Mouse (Mus musculus) myocyte (in vitro differentiated cells): ENCODE results near the gene Pam.

ENCODE experiments used
- CEBPB ChIP-seq: IDR thresholded peaks from 2 replicates; pipeline ENCODE4 v1.6.1; 2011; ENCODE audit warnings: mild to moderate bottlenecking, moderate library complexity; ENCODE audit not compliant: poor library complexity, insufficient read depth, severe bottlenecking
- E2F4 ChIP-seq: IDR thresholded peaks from one replicate; pipeline ENCODE4 v1.6.1; 2011; ENCODE audit warnings: mild to moderate bottlenecking, control low read depth, moderate library complexity; ENCODE audit not compliant: insufficient read depth
- MAX ChIP-seq: IDR thresholded peaks from one replicate; pipeline ENCODE4 v1.6.1; 2011; ENCODE audit warnings: low read depth, mild to moderate bottlenecking, control low read depth
- MYOD1 ChIP-seq, 3 experiments: IDR thresholded peaks; one replicate each; pipeline ENCODE4 v1.6.1; 2011; ENCODE audit warnings: control low read depth in 2 of 3, low read depth in 2 of 3, mild to moderate bottlenecking in 2 of 3, moderate library complexity in 1 of 3; ENCODE audit not compliant: insufficient read length in 2 of 3, control insufficient read depth in 1 of 3
- MYOG ChIP-seq, 3 experiments: IDR thresholded peaks; one replicate each; pipeline ENCODE4 v1.6.1; 2011; ENCODE audit warnings: control low read depth in 2 of 3, low read depth in 2 of 3, mild to moderate bottlenecking in 2 of 3; ENCODE audit not compliant: insufficient read length in 2 of 3, control insufficient read depth in 1 of 3, insufficient read depth in 1 of 3
- POLR2A ChIP-seq: IDR thresholded peaks from one replicate; pipeline ENCODE4 v1.6.1; 2011; ENCODE audit warnings: low read depth, mild to moderate bottlenecking, control low read depth, moderate library complexity; ENCODE audit not compliant: insufficient read length
- POLR2AphosphoS2 ChIP-seq: IDR thresholded peaks from one replicate; pipeline ENCODE4 v1.6.1; 2011; ENCODE audit warnings: low read depth, control low read depth; ENCODE audit not compliant: insufficient read length
- REST ChIP-seq: IDR thresholded peaks from one replicate; pipeline ENCODE4 v1.6.1; 2011; ENCODE audit warnings: mild to moderate bottlenecking, control low read depth, moderate library complexity; ENCODE audit not compliant: insufficient read depth, insufficient read length
- TCF12 ChIP-seq: IDR thresholded peaks from one replicate; pipeline ENCODE4 v1.6.1; 2011; ENCODE audit warnings: mild to moderate bottlenecking, control low read depth; ENCODE audit not compliant: poor library complexity, insufficient read depth, severe bottlenecking
- USF1 ChIP-seq: IDR thresholded peaks from one replicate; pipeline ENCODE4 v1.6.1; 2011; ENCODE audit warnings: low read depth, mild to moderate bottlenecking, control low read depth, moderate library complexity

GRCm38 (mm10) chr1:97943402-97943801 is 152.0 kb downstream of the Pam start:
- no peak for TF ChIP-seq POLR2A
- TF ChIP-seq E2F4 = no peak
- no peak for TF ChIP-seq USF1
- TF ChIP-seq REST = no peak
- no peak for TF ChIP-seq POLR2AphosphoS2
- no peak for TF ChIP-seq CEBPB
- TF ChIP-seq MYOG (IDR thresholded peaks at IDR 0.05; ENCODE audit: control insufficient read depth in 1 of 3, insufficient read depth in 1 of 3, insufficient read length in 2 of 3, low read depth in 2 of 3) = no peak
- TF ChIP-seq MAX = no peak
- TF ChIP-seq TCF12 = no peak
- no peak for TF ChIP-seq MYOD1 (IDR thresholded peaks at IDR 0.05; ENCODE audit: control insufficient read depth in 1 of 3, insufficient read length in 2 of 3, low read depth in 2 of 3)
